Mouse (Mus musculus) CD4-positive, CD25-positive, alpha-beta regulatory T cell, adult 2 months (primary cell): ENCODE data around the gene Sox5.

Experiments
- DNase-seq: peaks from one replicate; pipeline ENCODE4 v3.0.0-alpha.2; 2012; ENCODE audit warnings: low read depth, low spot score

Gene Sox5

GRCm38 (mm10) chr6:144336789-144337188, 445.0 kb downstream of the Sox5 start:
- no peak for DNase-seq

GRCm38 (mm10) chr6:144333146-144333545, 448.6 kb downstream of the Sox5 start:
- peak; percentile 16 for DNase-seq

GRCm38 (mm10) chr6:144332027-144332426, 449.8 kb downstream of the Sox5 start:
- peak; percentile 33 for DNase-seq

GRCm38 (mm10) chr6:144329311-144329930, 452.4 kb downstream of the Sox5 start:
- DNase-seq, result no peak

- no peak for DNase-seq
Observed at GRCm38 (mm10) chr6:144328779-144329178, 453.0 kb downstream of the Sox5 start.

GRCm38 (mm10) chr6:144326817-144327216, 455.0 kb downstream of the Sox5 start:
- DNase-seq, result no peak

GRCm38 (mm10) chr6:144323372-144323771, 458.4 kb downstream of the Sox5 start:
- no peak for DNase-seq

GRCm38 (mm10) chr6:144322297-144323047, 459.3 kb downstream of the Sox5 start:
- DNase-seq, result no peak

GRCm38 (mm10) chr6:144320327-144320726, 461.4 kb downstream of the Sox5 start:
- no peak for DNase-seq

- no peak for DNase-seq
Observed at GRCm38 (mm10) chr6:144319717-144320116, 462.1 kb downstream of the Sox5 start.

- no peak for DNase-seq
Observed at GRCm38 (mm10) chr6:144312781-144313754, 468.7 kb downstream of the Sox5 start.

- DNase-seq, result no peak
Observed at GRCm38 (mm10) chr6:144312282-144312780, 469.4 kb downstream of the Sox5 start.

GRCm38 (mm10) chr6:144311754-144312153, 470.0 kb downstream of the Sox5 start:
- no peak for DNase-seq

GRCm38 (mm10) chr6:144309171-144309570, 472.6 kb downstream of the Sox5 start:
- DNase-seq, result no peak

- DNase-seq, result no peak
Observed at GRCm38 (mm10) chr6:144307551-144308149, 474.1 kb downstream of the Sox5 start.

- DNase-seq, result no peak
Observed at GRCm38 (mm10) chr6:144302823-144303222, 479.0 kb downstream of the Sox5 start.

- DNase-seq, result no peak
Observed at GRCm38 (mm10) chr6:144301082-144301481, 480.7 kb downstream of the Sox5 start.

- DNase-seq, result no peak
Observed at GRCm38 (mm10) chr6:144299503-144299858, 482.3 kb downstream of the Sox5 start.

- no peak for DNase-seq
Observed at GRCm38 (mm10) chr6:144298641-144299502, 482.9 kb downstream of the Sox5 start.

GRCm38 (mm10) chr6:144297846-144298245, 483.9 kb downstream of the Sox5 start:
- DNase-seq, result no peak

GRCm38 (mm10) chr6:144297131-144297530, 484.6 kb downstream of the Sox5 start:
- no peak for DNase-seq
